Mouse (Mus musculus) lung, postnatal 36 days (tissue): ENCODE measurements at regions not wholly inside any gene's neighbourhood (a gene's known extent, or its start where the extent isn't known, plus 50 kb on each side); places are given as distances from the start of the nearest gene placed in this dataset.

ENCODE experiments used
- DNase-seq: peaks from one replicate; pipeline ENCODE4 v3.0.0; 2022; ENCODE audit warnings: mixed read lengths

DNA sequence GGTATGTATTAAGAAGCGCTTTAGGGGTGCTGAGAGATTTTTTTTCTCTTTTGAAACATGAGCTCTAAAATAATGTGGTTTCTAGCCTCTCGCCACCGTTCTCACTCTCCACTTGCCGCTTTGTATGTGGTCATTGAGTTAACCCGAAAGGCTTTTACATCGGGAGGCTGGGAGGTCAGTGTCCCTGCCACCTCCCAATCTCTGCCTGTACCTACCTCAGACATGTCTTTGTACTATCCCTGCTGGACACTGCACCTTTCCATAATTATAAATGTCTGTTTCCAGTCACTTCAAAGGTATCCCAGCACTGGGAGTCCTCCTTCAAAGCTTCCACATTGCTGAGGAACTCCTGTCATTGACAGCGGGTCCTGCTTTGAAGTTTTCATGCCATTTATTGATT is 347.6 kb upstream of the Tbc1d2b start:
- no peak for DNase-seq

DNA sequence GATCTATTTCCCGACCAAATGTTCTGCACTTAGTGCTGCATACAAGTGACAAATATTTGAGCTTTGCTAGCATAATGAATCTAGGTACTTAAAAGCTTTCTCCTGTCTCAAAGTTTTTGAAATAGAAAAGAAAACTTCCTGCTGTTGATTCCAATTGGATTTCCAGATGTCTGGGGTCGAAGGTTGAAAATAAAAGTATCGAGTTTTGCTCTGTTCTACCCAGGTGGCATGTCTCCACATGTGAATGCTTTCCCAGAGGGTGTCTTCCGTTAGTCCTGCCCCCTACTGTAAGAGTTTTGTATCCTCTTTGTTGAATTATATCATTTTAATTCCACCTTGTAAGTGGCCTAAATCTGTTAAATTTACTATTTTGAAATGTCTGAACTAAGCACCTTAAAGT is 327.3 kb upstream of the Tbc1d2b start:
- no peak for DNase-seq

DNA sequence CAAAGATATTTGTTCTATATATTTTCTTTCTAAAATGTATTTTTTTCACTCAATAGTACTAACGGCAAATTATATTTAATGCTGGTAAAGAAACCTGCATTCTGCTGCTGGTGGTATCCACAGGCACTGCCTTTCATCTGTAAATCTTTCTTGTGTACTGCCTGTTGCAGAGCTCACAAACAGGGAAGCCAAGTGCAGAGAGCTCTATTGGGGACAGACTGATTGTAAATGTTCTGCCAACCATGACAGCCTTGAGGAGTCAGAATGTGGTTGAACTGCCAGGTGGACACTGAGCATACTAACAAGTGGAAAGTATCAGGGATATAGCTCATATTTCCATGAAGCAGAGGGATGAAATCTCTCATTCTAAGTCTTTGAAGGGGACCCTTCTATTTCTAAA is 286.1 kb upstream of the Tbc1d2b start:
- no peak for DNase-seq

DNA sequence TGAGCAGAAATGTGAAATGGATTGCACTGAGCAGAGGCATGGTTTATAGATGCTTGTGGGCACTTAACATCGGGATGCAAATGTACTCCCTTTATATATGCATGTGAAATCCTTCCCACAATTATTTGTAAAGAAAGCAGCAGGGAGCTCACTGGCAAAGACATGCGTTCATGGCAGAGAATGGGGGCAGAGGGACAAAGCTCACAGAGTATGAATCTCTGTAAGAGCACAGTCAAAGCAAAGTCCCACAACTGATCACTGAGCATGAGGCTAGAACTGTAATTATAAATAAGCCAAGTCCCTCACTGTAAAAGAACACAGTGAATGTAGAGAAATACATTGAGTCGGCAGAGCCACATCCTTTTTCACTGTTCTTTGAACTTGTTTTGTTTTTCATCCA is 285.6 kb upstream of the Tbc1d2b start:
- DNase-seq: no peak

DNA sequence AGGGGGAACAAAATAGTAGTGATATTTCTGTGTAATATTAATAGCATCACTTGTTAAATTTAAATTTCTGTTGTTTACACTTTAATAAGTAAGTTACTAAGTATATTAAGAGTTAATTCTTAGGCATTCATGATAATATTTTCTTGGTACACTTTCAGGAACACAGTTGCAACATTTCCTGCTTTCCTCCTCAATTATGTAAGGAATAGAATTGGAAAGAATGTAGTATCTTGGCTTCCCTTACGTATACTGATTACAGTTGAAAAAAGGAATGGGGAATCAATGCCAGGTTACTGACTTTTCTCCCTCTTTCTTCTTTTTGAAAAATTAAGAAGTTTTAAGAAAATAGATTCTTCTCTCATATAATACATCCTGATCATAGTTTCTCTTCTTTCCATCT is 277.3 kb upstream of the Tbc1d2b start:
- DNase-seq: peak; percentile 14

DNA sequence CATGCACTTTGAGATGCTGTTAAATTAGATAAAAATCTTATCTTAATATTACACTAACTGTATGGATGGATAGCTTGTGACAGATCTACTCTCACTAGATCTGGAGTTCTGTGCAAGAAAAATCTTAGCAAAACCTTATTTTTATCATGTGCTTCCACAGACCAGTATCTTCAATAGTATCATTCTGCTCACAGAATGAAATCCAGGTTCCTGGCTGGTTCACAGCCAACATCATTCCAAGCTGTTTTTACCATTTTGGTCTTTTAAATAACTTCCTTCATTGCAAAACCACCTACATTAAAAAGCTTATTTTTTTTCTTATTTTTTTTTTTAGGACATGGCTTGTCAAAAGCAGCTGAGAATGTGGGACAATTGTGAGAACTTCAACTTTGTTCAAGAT is 276.1 kb upstream of the Tbc1d2b start:
- peak; percentile 17 for DNase-seq

DNA sequence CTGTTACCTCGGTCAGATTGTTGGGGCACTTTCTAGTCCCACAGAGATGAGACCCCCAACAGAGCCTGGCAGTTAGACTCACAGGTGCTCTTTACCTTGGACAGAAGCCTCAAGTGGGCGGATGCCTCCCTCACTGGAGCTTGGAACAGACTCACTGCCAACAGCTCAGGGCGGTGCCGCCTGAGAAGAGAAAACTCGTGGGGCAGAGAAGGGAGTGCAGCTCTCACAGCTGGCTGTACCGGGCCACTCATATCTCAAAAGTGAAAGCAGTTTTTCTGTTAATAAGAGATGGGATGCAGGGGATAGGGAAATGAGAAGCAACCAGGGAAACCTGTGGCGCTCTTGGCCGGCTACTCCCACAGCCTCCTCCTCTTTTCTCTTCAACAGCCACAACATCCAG is 267.1 kb upstream of the Tbc1d2b start:
- peak; percentile 14 for DNase-seq

DNA sequence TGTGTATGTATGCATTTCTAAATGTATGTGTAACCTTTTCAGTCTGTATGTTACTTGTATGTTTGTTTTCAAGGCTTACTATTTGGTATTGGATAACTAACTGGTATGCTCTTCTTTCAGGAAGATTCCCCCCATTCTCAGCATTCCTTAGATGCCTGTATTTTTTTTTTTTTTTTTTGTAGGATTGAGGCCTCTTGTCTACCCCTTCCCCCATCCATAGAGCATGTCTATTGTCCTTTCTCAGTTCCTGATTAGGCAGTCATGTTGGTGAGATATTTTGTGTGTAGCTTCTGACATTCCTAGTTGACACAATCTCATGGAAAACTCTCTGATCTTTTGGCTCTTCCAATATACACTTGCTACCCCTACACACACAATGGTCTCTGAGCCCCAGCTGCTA is 262.8 kb upstream of the Tbc1d2b start:
- no peak for DNase-seq

DNA sequence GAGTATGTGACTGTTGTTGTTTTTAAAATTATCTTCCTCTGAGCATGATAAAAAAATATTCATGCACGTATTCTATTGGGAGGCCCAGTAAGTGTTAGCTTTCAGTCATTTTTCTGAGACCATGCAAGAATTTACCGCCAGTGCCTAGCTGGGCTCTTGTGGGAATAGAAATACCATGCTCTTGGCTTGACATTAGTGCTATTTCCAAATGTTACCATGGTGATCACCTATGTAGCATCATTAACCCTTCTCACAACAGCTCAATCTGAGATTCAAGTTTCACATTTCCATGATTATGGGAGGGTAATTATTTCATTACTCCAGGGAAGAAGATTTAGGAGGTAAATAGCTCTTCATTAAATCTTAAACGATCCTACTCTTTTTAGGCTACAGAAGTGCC is 250.6 kb upstream of the Tbc1d2b start:
- DNase-seq: no peak

DNA sequence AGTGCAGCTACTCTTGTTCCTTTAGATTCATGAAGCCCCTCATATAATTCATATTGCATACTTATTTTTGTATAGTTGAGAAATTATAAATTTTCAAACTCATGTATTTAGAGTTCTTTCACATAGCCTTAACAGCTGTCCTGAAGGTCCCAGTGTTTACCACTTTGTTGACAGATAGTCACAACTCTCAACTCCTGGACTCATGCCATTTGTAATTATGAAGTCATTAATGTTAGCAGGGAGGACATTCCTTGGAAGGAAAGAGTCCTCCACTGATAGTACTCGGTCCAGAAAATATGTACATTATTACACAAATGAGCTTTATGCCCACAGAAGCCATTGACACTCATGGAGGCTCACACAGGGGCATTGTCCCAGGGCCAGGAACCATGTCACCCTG is 224.3 kb upstream of the Tbc1d2b start:
- DNase-seq: no peak

DNA sequence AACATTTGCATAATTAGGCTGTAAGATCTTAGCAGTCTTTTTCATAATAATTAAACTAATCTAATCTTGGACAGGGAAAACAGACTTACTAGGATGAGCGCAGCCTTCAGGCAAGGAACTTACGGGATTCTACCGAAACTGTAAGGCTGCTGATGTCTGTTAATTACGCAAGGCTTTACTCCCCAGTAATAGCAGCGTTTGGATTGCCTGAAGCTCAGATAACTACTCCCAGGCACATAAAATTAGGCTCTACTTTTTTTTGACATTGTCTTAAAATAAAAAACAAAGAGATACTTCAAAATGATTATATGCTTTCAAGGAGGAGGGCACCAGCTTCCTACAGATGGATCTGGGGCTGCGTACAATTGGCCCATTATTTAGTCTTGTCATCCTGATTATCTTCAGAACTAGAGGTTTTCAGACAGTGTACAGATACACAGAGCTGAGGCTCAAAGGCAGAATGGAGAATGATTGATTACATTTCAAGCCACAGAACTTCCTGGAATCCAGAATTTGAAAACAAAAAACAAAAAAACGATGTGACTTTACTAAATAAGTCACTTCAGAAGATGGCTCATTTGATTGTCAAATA is 220.1 kb upstream of the Tbc1d2b start:
- no peak for DNase-seq

DNA sequence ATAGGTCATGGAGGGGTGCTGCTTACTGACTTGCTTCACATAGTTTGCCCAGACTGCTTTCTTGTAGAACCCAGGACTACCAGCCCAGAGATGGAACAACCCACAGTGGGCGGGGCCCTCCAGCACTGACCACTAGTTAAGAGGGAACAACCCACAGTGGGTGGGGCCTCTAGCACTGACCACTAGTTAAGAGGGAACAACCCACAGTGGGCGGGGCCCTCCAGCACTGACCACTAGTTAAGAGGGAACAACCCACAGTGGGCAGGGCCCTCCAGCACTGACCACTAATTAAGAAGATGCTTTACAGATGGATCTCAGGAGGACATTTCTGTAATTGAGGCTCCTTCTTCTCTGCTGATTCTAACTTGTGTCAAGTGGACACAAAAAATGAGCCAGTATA is 180.0 kb upstream of the Tbc1d2b start:
- no peak for DNase-seq

DNA sequence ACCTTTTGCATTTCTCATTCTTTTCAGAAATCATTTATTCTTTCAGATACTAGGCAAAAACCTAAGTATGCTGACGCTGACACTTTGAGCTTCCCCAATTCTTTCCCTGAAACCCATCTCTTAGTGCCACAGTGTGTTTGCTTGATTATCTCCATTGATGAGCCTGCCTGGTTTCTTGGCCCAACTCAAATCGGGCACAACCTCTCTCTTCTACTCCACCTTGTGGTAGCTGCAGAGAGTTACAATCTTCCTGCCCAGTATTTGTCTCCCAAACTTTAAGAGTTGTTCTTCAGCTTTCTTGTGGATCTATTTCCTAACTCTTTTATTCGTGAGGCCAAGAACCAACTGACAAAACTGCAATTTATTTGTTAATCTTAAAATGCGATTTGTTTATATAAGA is 176.4 kb upstream of the Tbc1d2b start:
- DNase-seq: peak; percentile 28

DNA sequence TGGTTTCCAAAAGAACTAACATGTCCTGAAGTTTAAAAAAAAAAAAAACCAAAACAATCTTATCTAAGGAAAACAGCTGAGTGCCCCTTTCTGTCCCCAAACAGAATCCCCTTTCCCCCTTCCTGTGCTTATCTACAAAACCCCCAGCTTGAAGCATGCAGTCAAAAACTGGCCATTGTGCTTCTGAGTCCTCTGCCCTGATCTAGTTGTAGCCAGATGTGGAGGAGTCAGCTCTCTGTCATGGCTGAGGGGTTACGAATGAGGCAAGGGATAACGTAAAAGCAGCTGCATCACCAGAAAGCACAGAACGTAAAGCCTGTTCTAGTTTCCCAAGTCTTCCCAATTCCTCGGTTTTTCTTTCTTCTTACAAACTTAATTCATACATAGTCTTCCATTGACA is 164.3 kb upstream of the Tbc1d2b start:
- no peak for DNase-seq

DNA sequence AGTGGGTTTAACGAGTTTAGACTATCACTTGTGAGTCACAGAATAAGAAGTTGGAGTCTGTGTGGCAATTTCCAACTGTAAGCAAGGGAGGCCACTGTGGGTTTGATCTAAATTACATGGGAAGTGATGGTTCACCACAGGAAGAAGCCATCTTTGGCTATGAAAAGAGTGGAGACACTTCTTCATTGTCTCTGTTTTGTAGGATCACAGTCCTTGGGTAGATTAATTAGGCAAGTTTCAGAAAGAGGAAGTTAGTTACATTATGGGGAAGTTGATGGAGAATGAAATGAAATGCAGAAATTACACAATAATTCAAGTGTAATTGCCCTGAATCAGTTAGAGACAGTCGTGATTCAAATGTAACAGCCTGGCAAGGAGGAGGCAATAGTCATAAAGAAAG is 160.3 kb upstream of the Tbc1d2b start:
- DNase-seq: peak; percentile 35

DNA sequence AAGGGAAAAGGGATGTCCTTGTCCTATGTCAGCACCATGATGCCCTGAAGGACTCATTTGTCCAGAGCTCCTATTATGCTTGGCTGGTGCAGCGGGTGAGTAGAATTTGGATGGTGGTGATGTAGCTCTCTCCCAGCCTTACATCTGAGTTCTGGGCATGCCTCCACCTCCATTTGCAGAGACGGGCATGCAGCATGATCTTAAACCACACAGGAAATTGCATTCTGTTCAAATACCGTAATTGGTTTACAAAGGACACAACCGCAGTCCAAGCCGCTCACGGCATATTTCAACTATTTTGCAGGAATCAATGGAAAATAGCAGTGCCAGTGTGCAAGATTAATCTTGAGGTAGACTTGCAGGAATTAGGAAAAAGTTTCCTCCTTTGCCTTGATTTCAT is 151.1 kb upstream of the Tbc1d2b start:
- DNase-seq: no peak

DNA sequence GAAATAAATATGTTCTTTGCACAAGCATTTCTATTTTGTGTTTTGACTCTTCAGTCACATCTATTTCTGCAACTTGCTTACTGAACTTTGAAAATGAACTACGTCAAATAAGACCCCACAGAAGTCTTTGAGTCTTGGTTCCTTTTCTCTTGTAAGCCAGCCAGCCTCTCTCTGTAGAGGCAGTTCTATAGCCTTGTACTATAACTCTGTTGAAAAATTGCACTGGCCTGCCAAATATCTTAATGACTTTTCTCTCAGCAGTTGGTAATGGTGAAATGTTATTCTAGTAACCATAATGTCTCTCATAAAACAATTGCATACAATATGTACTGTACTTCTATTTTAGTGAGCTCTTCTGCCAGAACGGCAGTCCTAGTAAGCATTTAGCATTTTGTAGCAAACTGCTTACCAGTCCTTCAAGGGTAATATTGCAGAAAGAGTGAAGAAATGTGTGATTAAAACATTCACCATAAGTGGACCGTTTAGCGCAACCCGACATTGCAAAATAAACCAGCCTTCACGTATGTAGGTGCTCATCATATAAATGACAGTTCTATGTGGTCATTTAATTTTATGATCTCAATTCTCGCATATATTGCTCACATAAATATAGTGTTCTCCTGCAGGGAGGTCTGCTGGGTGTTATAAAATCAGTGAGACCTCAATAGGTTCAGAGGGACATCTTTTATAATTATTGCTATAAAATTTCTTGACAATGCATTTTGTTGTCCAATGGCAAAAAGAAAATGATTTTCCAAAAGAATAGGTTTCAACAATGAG is 149.3 kb upstream of the Tbc1d2b start:
- no peak for DNase-seq

DNA sequence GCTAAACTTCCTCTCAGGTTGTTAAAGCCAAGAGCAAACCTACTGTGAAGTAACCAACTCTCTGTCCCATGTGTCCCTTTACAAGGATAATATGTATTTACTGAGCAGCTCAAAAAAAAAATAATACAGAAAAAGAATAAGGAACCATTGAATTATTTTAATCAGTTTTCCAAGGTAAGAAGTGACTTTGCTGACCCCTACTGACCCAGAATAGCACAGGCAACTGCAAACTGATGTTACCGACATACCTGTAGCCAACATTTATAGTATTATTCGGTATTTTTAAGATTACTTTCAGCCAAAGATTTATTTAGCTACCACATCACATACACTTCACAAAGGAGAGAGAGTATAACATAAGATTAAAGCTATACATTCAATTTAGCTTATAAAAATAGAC is 138.2 kb upstream of the Tbc1d2b start:
- DNase-seq: peak; percentile 35

DNA sequence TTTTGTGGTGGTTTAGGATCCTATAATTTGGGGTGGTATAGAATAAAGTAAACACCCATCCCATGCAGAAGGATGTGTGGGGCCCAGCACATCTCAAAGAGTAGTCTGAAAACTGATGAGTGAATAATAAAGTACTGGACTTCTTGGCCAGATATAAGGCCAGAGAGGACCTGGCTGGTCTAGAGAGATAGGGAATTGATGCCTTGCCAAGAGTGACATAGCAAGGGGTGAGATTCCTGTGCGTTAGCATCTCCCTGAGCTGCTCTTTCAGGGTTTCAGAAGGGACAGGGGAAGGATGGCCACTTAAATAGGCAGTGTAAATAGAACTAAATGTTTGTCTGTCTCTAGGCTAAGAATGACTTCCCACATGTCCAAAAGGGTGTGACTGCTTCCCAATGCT is 137.0 kb upstream of the Tbc1d2b start:
- no peak for DNase-seq

DNA sequence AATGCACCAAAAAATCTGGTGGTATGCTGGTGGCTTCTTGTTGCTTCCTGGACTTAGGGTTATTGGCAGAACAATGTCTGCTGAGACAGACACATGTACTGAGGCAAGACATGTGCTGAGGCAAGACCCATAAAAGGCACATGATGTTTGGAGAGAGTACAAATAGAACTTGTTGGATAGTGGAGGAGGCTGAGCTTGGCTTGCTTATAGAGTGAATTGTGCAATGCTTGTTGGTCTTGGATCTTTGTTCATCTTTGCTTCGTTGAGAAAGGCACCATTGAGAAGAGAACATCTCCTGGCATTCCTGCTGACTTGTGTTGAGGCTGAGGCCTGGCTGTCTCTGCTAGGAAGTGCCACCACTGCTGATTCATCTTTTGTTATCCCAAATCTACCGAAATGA is 117.8 kb upstream of the Tbc1d2b start:
- DNase-seq: no peak

DNA sequence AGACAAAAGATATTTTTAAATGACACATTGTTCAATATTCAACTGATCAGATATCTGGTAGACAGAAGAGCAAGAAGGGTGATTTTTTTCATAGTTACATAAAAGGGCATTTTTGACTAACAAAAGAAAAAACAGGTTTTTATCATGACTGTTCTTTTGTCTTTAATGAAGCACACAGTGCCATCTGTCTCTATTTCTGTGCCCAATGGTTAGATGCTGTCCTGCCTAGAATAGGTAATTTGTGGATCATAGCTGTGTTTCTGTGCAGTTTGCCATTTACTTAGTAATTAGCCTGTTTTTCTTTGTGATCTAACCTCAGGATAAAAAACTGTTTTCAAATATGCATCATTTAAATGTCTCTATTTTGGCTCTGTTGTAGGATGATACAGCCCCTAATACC is 114.4 kb upstream of the Tbc1d2b start:
- DNase-seq: no peak

DNA sequence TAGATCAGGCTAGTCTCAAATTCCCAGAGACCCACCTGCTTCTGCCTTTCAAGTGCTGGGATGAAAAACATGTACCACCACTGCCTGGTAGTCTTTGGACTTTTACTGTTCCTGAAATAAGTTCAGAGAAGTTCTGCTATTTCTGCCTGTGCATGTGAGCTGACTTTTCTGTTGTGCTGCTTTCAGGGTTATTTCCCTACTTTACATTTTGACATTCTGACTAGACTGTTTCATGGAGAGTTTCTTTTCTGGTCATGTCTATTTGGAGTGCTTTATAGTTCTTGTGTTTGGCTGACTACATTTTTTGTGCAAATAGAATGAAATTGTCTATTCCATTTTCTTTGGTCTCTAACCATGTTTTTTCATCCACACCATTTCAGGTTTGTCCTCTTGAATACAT is 109.5 kb upstream of the Tbc1d2b start:
- DNase-seq: no peak

DNA sequence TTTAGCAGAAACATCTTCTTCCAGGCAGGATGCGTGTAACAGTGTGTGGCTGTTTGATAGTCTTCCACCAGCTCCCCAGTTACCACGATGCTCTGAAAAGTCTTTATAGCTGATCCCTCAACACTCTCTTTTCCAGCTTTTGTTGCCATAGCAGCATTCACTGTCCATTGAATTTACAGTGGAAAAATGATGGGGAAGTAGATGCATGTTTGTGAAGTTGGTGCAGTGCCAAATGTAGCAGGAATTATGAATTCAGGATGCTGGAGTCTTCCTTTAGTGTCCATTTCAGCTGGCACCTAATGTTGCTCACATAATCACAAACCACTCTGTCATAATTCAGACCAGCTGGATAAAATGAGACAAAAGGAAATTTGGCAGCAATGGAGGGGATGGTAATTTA is 99.0 kb upstream of the Tbc1d2b start:
- no peak for DNase-seq

DNA sequence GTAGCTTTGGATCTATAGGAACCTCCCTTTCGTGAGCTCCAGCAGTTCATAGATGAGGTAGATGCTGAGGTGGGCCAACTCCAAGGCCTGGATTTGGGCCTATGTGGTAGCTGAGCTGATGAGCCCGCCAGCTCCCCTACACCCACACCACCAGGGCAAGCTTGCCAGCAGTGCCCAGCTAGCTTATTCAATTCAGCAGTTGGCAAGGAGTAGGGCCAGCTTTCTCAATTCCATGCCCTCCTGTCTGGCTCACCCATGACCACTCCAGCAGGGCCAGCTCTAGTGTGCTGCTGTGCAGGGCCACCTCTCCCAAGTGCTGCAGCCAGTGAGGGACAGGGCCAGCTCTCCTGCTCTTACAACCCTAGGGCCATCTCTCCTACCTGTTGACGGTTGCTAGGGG is 97.1 kb upstream of the Tbc1d2b start:
- no peak for DNase-seq

DNA sequence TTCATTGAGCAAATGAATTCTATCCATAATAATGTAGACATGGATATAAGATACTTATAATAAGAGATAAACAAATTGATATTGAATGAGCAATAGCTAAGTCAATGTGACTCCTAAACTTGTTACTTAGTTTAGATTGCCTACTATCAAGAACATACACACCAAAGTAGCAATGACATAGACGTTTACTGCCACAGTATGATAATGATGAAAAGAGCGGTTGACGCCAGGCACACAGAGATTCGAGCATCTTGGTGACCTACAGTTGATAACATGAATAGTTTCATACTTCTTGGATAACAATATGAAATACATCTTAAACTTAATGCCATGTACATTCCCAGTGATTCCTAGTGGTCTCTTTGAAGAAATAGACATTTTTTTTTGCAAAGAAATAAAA is 55.9 kb upstream of the Tbc1d2b start:
- DNase-seq: no peak
